Mouse (Mus musculus): Measurements from ENCODE around the gene Mtfp1. TPM values are rescaled to one million over a fixed set of nuclear protein-coding genes. Genes with fewer than 3 reads are reported as not detected.

Mtfp1 gene
- polyA plus RNA-seq, 1 experiment = 0.78 TPM

GRCm38 (mm10) chr11:4060866-4061575, 34.2 kb downstream of the Mtfp1 start:
- H3K27ac ChIP-seq (ENCODE audit: insufficient read depth, low read depth, low read length) = no peak overlapping the region
- TF ChIP-seq CTCF (IDR thresholded peaks at IDR 0.05; ENCODE audit: low read depth, low read length) (no peak), POLR2A (IDR thresholded peaks at IDR 0.05; ENCODE audit: borderline replicate concordance, low read depth, low read length) (no peak)
- H3K4me1 ChIP-seq (ENCODE audit: control insufficient read depth, insufficient read depth, low read length) = no peaks in the 10 kb centered on the region
- no peak overlapping the region for H3K4me3 ChIP-seq (ENCODE audit: insufficient read depth, low read length)

GRCm38 (mm10) chr11:4053586-4053985, 41.7 kb downstream of the Mtfp1 start:
- no peaks in the 10 kb centered on the region for H3K4me1 ChIP-seq (ENCODE audit: control insufficient read depth, insufficient read depth, low read length)
- no peak overlapping the region for H3K27ac ChIP-seq (ENCODE audit: insufficient read depth, low read depth, low read length)
- H3K4me3 ChIP-seq (ENCODE audit: insufficient read depth, low read length) = no peak overlapping the region
- TF ChIP-seq CTCF (IDR thresholded peaks at IDR 0.05; ENCODE audit: low read depth, low read length) (peak; percentile 79), POLR2A (IDR thresholded peaks at IDR 0.05; ENCODE audit: borderline replicate concordance, low read depth, low read length) (no peak)

- no peak overlapping the region for H3K4me3 ChIP-seq (ENCODE audit: insufficient read depth, low read length)
- H3K4me1 ChIP-seq (ENCODE audit: control insufficient read depth, insufficient read depth, low read length) = no peaks in the 10 kb centered on the region
- H3K27ac ChIP-seq (ENCODE audit: insufficient read depth, low read depth, low read length) = no peak overlapping the region
- no peak for TF ChIP-seq CTCF (IDR thresholded peaks at IDR 0.05; ENCODE audit: low read depth, low read length)
- TF ChIP-seq POLR2A (IDR thresholded peaks at IDR 0.05; ENCODE audit: borderline replicate concordance, low read depth, low read length) = no peak
Observed at GRCm38 (mm10) chr11:4048438-4048837, 46.8 kb downstream of the Mtfp1 start.

DNA sequence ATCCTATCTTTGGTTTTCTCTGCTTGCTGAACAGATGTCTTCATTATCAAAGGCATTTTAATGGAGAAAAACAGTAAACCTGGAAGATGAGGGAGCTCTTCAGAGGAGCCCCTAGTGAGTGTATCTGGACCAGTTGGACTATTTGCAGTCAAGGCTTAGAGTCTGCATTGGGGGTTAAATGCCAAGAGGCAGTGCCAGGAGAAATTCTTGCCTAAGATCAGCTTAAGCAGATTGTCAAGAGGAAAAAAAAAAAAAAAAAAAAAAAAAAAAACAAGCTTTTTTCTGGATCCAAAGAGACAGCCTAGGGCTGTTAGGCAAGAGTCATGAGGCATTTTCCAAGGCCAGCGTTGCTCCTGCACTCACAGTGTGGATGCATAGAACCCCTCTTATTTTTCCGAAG, 47.5 kb downstream of the Mtfp1 start:
- no peak overlapping the region for H3K4me3 ChIP-seq (ENCODE audit: insufficient read depth, low read length)
- TF ChIP-seq CTCF (IDR thresholded peaks at IDR 0.05; ENCODE audit: low read depth, low read length) (no peak), POLR2A (IDR thresholded peaks at IDR 0.05; ENCODE audit: borderline replicate concordance, low read depth, low read length) (no peak)
- H3K27ac ChIP-seq (ENCODE audit: insufficient read depth, low read depth, low read length) = no peak overlapping the region
- no peaks in the 10 kb centered on the region for H3K4me1 ChIP-seq (ENCODE audit: control insufficient read depth, insufficient read depth, low read length)

DNA sequence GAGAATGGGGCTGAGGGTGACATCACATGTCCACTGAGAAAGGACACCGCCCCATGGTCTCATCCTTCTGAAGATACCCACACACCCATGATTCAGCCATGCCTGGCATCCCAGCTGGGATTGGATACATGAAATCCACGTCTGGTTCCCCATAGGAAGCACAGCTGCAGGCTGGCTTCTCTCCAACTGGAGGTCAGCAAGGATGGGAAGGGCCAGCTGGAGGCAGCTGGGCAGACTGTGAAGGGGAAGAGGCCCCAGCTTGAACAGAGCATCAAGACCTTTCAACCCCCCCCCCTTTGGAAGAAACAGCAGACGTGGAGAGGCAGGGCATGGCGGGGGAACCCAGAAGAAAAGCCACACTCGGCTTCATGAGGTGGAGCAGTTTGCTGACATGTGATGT, 48.7 kb downstream of the Mtfp1 start:
- TF ChIP-seq CTCF (IDR thresholded peaks at IDR 0.05; ENCODE audit: low read depth, low read length) = no peak
- TF ChIP-seq POLR2A (IDR thresholded peaks at IDR 0.05; ENCODE audit: borderline replicate concordance, low read depth, low read length) = no peak
- H3K4me3 ChIP-seq (ENCODE audit: insufficient read depth, low read length) = no peak overlapping the region

GRCm38 (mm10) chr11:4043081-4043480, 52.2 kb downstream of the Mtfp1 start:
- Histone ChIP-seq H3K27ac (ENCODE audit: insufficient read depth, low read depth, low read length) (no peak overlapping the region), H3K4me3 (ENCODE audit: insufficient read depth, low read length) (no peak overlapping the region), H3K4me1 (ENCODE audit: control insufficient read depth, insufficient read depth, low read length) (no peaks in the 10 kb centered on the region)
- no peak for TF ChIP-seq POLR2A (IDR thresholded peaks at IDR 0.05; ENCODE audit: borderline replicate concordance, low read depth, low read length)
- no peak for TF ChIP-seq CTCF (IDR thresholded peaks at IDR 0.05; ENCODE audit: low read depth, low read length)

More for the DNA sequence above, 48.7 kb downstream of the Mtfp1 start:
- H3K27ac ChIP-seq (ENCODE audit: insufficient read depth, low read depth, low read length) = no peak overlapping the region
- no peaks in the 10 kb centered on the region for H3K4me1 ChIP-seq (ENCODE audit: control insufficient read depth, insufficient read depth, low read length)

Other genes with a start within 250 kb of the Mtfp1 start
- 0.59 and 0.87 TPM in 2 replicates for gene Osbp2, start 231.5 kb downstream of the Mtfp1 start, polyA plus RNA-seq (2012; ENCODE audit: insufficient read depth, insufficient read length, missing spikeins)
- gene 4921536K21Rik, start 200.3 kb downstream of the Mtfp1 start, polyA plus RNA-seq (2012; ENCODE audit: insufficient read depth, insufficient read length, missing spikeins) = 0.21 and 0.31 TPM in 2 replicates
- 1.9 and 2.2 TPM in 2 replicates for gene Dusp18, start 200.2 kb downstream of the Mtfp1 start, polyA plus RNA-seq (2012; ENCODE audit: insufficient read depth, insufficient read length, missing spikeins)
- gene Slc35e4, start 180.8 kb downstream of the Mtfp1 start, polyA plus RNA-seq (2012; ENCODE audit: insufficient read depth, insufficient read length, missing spikeins) = 9.6 and 9.7 TPM in 2 replicates
- gene Tcn2, start 163.3 kb downstream of the Mtfp1 start, polyA plus RNA-seq (2012; ENCODE audit: insufficient read depth, insufficient read length, missing spikeins) = 107 and 117 TPM in 2 replicates
- gene Pes1, start 131.5 kb downstream of the Mtfp1 start, polyA plus RNA-seq (2012; ENCODE audit: insufficient read depth, insufficient read length, missing spikeins) = 58.8 and 73.7 TPM in 2 replicates
- not detected in 2 replicates for gene 4930556J24Rik, start 118.7 kb downstream of the Mtfp1 start, polyA plus RNA-seq (2012; ENCODE audit: insufficient read depth, insufficient read length, missing spikeins)
- not detected in 2 replicates for gene Gal3st1, start 111.8 kb downstream of the Mtfp1 start, polyA plus RNA-seq (2012; ENCODE audit: insufficient read depth, insufficient read length, missing spikeins)
- not detected in 2 replicates for gene Sec14l4, start 64.0 kb downstream of the Mtfp1 start, polyA plus RNA-seq (2012; ENCODE audit: insufficient read depth, insufficient read length, missing spikeins)
- not detected in 2 replicates for gene Sec14l3, start 30.6 kb downstream of the Mtfp1 start, polyA plus RNA-seq (2012; ENCODE audit: insufficient read depth, insufficient read length, missing spikeins)
- gene Sec14l2, start 28.0 kb upstream of the Mtfp1 start, polyA plus RNA-seq (2012; ENCODE audit: insufficient read depth, insufficient read length, missing spikeins) = not detected in 2 replicates
- gene Rnf215, start 39.8 kb upstream of the Mtfp1 start, polyA plus RNA-seq (2012; ENCODE audit: insufficient read depth, insufficient read length, missing spikeins) = 15.4 and 21.2 TPM in 2 replicates
- 1.8 and 2.3 TPM in 2 replicates for gene Ccdc157, start 64.8 kb upstream of the Mtfp1 start, polyA plus RNA-seq (2012; ENCODE audit: insufficient read depth, insufficient read length, missing spikeins)
- gene Sf3a1, start 64.9 kb upstream of the Mtfp1 start, polyA plus RNA-seq (2012; ENCODE audit: insufficient read depth, insufficient read length, missing spikeins) = 21.1 and 23.1 TPM in 2 replicates
- 16.2 and 17.8 TPM in 2 replicates for gene Tbc1d10a, start 91.3 kb upstream of the Mtfp1 start, polyA plus RNA-seq (2012; ENCODE audit: insufficient read depth, insufficient read length, missing spikeins)
- 4.1 and 5.4 TPM in 2 replicates for gene Castor1, start 122.8 kb upstream of the Mtfp1 start, polyA plus RNA-seq (2012; ENCODE audit: insufficient read depth, insufficient read length, missing spikeins)
- 5.3 and 6.2 TPM in 2 replicates for gene Osm, start 141.0 kb upstream of the Mtfp1 start, polyA plus RNA-seq (2012; ENCODE audit: insufficient read depth, insufficient read length, missing spikeins)
- 0.21 TPM in 1 of 2 replicates, not detected in the other for gene Lif, start 162.1 kb upstream of the Mtfp1 start, polyA plus RNA-seq (2012; ENCODE audit: insufficient read depth, insufficient read length, missing spikeins)